Mouse (Mus musculus) Muller cell, postnatal 12 days (primary cell): ENCODE measurements around the gene Nr1h2.

Experiments used
- DNase-seq: peaks from one replicate; pipeline ENCODE4 v3.0.0-alpha.2; 2015; ENCODE audit errors: inconsistent ontology term

The Nr1h2 gene

DNA sequence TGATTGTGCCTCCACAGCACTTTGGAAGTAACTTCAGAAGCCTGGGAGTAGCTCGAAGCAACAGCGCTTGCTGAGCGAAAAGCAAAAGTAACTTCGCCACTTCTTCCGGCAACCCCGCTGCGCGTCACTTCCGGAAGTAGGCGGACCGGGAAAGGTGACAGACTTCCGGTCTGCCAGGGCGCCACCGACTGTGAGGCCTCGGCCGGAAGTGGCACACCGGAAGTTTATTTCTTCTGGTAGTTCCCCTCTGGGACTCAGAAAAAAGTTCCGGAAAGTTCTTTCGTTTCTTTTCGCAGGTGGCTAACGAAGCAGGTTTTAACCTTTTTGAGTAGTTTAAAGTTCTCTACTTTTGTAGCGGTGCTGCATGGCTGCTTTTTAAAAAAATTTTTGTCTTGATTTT is at the start of gene Nr1h2:
TSS of gene Nr1h2 (minus strand) at position 126 of the 400 bp plus-strand sequence.
- peak; percentile 94 for DNase-seq

DNA sequence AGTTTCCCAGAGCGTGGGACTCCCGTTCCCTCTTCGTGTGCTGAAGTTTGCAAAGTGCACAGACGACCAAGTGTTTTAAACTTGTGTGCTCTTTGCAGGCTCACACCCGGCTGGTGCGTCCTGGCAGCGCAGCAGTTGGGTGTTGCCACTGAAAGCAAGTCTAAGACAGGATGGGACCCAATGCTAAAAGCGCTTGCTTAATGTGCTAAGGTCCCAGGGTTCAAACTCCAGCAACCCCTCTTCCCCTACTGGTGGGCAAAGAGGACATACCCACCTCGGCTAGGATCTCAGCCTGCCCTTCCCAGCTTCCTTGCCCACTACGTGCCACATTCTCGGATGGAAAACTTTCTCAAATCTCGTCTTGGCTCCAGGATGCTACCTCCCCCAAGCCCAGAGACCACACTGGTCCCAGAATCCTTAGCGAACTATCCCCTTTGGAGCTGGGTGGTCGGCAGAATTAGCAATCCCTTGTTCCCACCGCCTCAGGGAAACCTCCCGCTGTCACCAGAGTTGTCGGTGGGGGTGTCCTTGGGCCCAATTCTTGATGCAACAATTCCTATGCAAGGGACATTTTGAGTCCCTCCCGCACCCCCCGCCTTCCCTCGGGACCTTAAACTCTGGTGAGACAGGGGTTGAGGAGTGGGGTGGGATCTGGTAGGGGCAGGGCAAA is 49.6 kb upstream of the Nr1h2 start:
- no peak for DNase-seq

DNA sequence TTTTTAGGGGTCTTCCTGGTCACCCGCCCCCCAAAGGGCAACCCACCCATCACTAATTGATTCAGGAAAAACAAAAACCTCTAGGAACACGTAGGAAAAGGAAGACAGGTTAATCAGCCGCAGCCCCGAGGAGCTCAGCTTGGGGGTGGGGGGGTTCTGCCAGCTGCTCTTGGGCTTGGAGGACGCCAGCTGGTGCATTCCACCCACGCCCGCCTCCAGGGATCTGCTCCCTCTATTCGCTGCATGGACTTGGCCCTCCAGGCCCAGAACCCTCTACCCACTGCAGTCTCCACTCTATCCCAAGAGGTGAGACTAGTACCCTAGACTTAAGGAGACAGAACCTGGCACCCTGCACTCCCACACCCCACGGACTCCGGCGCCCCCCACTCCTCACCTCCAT is 48.7 kb upstream of the Nr1h2 start:
- DNase-seq = no peak

DNA sequence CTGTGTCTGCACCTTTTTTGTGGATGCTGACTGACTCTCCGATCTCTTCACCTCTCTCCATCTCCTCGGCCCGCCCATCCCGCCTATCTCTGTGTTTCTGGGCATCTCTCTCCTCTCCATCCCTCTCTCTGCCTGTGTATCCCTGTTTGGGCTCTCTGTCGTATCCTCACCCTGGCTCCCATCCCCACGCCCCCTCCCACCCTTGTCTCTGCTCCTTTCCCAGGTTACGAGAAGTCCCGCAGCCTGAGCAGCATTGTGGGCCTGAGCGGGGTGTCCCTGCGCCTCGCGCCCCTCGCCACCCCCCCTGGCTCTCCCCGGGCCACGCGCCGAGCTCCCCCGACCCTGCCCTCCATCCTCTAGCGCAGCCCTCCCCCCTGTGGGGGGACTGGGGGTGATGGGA is 47.9 kb upstream of the Nr1h2 start:
- no peak for DNase-seq

DNA sequence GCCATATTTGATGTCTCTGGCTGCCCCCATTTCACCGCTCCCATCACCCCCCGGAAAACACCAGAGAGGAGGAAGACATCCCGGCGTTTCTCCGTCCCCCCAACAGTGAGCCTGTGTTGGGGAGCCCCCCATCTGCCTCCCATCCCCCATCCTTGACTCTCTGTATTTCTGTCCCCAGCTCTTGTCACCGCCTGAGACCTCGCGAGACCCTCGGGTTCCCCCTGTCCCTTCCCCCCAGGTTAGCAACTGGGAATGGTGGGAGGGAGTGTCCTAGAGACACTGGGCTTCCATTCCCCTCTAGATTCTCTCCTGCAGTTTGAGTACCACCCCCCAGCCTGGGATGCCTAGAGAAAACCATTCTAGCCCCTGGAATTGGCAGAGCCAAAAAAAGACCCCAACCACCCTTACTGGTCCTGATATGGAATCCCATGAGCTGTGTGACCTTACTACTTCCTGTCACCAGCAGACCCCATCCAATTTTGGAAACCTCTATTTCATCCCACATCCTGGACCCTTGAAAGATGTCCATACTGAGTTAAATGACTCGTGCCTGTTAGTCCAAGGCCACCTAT is 47.0 kb upstream of the Nr1h2 start:
- DNase-seq = no peak

DNA sequence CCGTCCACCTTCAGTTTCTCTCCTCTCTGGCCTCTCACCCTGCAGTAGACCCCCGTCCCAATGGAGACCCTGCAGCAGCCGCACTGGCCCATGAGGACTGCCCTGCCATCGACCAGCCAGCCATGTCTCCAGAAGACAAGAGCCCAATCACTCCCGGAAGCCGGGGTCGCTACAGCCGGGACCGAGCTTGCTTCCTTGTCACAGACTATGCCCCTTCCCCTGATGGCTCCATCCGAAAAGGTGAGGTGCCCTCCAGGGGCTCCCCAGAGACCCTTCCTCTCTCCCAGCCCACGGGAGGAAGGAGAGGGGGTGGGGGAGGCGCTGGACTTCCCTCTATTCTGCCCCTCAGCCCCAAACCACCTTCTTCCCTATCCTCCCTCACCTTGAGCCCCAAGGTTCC is 44.6 kb upstream of the Nr1h2 start:
- no peak for DNase-seq

DNA sequence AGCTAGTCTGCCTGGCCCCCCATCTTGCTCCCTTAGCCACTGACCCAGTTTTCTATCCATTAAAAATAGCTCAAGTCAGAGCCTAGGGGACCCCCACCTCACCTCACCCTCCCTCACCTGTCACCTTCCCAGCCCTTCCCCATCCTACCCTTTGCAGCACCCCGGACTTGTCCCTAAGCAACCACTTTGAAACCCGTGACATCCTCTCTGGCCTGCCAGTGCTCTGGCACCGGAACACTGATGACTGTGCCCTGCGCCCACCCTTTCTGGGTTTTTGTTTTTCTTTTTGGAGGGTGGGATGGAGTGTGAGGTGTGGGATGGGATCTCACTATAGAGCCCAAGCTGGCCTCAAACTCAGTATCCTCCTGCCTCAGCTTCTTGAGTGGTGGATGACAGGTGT is 43.9 kb upstream of the Nr1h2 start:
- no peak for DNase-seq

DNA sequence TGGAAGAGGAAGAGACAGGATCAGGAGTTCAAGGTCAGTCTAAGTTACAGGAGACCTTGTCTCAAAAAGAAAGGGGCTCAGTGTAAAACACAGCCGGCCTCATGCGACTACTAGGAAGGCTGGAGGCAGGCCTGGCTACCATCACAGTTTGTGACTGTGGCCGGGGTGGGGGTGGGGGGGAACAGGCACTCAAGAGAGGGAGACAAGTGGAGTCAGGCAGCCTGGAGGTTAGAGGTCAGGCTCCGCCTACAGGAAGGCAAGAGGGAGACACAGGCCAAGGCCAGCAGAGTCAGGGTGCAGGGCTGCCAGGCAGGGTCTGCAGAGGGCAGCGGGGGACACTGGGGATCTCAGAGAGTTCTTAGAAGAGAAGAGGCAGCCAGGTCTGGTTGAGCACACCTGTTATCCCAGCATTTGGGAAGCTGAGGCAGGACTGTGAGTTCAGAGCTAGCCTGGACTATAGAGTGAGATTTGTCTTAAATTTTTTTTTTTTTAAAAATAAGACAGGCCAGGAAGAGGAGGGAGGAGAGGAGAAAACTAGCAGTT is 43.3 kb upstream of the Nr1h2 start:
- DNase-seq = no peak

DNA sequence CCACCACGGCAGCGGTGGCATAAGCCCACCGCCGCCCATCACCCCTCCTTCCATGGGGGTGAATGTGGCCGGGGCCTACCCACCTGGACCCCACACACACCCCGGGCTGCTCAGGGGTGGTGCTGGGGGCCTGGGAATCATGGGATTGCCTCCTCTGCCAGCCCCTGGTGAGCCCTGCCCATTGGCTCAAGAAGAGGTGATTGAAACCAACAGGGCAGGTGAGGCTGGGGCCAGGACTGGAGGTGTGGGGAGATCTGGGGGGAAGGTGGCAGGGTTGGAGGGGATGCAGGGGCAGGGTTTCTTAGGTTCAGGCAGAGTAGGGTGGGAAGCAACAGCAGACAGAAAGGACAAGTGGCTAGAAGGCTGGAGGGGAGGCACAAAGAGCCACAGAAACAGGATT is 42.3 kb upstream of the Nr1h2 start:
- DNase-seq = no peak

DNA sequence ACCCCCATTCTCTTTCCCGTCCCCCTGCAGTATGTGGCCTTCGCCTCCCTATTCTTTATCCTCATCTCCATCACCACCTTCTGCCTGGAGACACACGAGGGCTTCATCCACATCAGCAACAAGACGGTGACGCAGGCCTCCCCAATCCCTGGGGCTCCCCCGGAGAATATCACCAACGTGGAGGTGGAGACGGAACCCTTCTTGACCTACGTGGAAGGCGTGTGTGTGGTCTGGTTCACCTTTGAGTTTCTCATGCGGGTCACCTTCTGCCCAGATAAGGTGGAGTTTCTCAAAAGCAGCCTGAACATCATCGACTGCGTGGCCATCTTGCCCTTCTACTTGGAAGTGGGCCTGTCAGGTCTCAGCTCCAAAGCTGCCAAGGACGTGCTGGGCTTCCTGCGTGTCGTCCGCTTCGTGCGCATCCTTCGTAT is 41.4 kb upstream of the Nr1h2 start:
- DNase-seq = no peak

DNA sequence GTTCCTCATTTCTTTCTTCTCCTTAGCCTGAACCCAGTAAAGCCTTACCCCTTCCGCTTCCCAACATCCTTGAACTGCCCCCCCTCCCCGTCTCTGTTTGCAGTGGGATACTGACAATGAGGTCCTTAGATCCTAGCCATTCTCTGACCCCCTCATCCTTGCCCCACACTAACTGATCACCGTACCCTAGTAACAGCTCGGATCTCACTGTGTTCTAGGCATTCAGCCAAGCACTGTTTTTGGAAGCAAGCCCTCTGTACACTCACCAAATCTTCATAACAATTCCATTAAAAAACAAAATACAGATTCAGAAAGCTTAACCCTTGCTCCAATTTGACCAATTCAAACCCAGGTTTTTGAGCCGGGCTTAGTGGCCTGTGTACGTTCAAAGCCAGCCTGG is 40.5 kb upstream of the Nr1h2 start:
- peak; percentile 42 for DNase-seq

DNA sequence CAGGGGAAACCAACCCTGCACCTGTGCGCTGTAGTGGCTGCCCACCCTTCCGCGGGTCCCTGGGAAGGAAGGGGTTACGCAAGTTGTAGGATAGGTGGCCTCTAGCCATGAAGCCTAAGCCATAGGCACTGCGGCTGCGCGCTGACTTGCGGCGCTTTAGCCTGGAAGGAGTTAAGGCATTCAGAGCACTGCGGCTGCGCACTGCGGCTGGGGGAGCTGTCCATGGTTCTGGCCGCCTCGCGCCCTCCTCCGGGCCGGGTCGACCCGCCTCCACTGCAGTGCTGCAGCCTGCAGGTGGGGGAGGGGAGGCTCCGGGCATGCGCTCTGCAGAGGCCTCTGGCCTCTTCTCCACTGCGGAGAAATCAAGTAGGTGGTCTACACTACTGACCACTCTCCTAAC is 40.0 kb upstream of the Nr1h2 start:
- DNase-seq = peak; percentile 92

DNA sequence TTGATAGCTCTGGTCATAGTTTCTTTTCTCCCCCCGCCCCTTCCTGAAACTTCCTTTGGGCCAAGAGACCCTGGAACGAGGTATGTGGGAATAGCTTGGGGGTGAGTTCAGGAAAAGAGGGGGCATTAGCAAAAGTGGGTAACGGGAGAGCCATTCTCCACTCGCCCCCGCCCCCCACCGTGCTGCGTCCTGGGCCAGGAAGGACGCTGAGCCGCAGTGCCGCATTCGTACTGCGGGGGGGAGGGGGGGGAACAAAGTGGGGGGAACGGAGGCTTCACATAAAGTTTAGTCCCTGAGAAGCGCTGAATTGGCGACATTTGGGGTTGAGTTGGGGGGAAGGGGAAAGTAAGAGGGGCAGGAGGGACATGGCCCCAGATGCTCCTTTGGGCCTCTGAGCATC is 39.3 kb upstream of the Nr1h2 start:
- DNase-seq = no peak

DNA sequence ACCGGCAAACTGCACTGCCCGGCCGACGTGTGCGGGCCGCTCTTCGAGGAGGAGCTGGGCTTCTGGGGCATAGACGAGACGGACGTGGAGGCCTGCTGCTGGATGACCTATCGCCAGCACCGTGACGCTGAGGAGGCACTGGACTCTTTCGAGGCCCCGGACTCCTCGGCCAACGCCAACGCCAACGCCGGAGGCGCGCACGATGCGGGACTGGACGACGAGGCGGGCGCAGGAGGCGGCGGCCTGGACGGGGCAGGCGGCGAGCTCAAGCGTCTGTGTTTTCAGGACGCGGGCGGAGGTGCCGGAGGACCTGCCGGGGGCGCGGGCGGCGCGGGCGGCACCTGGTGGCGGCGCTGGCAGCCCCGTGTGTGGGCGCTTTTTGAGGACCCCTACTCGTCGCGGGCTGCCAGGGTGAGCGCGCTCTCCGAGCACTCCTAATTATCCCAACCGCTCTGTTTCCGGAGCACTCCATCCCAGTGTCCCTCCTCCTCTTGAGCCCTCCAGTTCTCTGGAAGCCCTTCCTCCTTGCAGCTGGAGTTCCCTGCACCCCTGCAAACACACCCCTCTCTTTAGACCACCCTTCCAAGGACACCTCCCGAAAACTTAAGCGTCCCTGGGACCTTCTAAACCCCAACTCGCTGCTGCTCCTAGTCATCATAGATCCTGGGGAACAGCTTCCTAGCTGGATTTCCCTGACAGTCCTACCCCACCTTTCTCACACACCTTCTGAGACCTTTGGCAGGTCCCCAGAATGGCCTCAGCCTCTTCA is 37.8 kb upstream of the Nr1h2 start:
- peak; percentile 28 for DNase-seq

DNA sequence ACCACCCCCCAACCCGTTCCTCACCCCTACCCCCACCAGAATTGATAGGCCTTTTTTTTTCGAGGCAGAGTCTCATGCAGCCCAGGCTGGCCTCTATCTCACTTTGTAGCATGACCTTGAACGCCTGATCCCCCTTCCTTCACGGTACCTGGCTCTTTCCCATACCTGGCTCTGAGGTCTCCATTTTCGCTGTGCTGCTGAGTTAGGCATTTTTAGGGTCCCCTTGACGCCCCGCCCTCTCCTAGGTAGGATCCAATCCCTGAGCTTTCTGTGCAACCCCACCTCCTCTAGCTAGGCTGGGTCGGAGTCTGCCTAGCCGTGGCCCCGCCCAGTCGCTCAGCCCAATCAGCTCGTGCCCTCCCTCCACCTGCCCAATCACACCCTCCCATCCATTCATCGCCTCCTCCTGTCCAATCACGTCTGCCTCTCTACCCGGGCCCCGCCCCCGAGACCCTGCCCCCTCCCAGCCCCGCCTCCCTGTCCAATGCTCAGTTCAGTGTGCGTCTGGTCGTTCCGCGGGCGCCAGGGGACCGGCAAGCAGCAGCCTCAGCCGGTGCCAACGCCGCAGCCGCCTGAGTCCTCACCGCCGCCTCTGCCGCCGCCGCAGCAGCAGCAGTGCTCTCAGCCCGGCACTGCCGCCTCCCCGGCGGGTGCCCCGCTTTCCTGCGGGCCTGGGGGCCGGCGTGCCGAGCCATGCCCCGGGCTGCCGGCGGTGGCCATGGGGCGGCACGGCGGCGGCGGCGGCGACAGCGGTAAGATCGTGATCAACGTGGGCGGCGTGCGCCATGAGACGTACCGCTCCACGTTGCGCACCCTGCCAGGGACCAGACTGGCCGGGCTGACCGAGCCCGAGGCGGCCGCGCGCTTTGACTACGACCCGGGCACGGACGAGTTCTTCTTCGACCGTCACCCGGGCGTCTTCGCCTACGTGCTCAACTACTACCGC is 36.9 kb upstream of the Nr1h2 start, which contains the start of gene Kcnc3:
TSS of gene Kcnc3 (plus strand) at position 263 of the 946 bp plus-strand sequence.
- DNase-seq = peak; percentile 99

DNA sequence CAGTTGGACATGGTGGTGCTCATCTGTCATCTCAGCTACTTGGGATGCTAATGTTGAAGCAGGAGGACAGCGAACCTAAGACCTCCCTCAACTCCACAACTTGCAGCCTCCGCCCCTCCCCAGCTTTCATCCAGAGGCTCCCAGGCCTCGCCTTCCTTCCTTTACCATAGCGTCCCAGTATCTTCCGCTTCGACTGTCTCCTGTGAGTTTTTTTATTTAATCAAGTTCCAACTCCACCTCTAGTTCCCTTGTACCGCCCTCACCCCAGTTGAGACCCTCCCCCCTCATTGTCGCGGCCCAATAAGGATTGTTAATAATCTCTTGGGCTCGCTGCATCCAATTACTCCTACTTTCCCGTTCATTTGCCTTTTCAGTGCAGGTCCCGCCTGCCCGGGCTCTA is 36.2 kb upstream of the Nr1h2 start:
- peak; percentile 36 for DNase-seq

DNA sequence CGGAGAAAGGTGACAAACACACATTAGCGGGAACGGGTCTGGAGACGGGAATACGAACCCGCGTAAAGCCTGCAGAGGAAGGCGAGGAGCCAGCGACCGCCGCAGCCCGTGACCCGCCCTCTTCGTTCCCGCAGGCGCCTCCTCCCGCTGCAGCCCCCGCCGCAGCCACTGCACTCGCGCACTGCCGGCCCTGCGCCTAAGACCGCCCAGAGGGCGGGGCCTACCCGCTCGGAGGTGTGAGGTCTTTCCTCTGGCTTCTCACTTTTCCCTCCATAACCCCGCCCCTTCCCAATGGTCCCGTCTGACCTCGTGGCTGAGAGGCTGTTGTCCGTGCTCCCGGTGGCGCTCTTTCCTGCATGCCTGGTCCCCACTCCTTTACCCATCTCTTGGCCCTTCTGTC is 35.4 kb upstream of the Nr1h2 start:
- peak; percentile 93 for DNase-seq

DNA sequence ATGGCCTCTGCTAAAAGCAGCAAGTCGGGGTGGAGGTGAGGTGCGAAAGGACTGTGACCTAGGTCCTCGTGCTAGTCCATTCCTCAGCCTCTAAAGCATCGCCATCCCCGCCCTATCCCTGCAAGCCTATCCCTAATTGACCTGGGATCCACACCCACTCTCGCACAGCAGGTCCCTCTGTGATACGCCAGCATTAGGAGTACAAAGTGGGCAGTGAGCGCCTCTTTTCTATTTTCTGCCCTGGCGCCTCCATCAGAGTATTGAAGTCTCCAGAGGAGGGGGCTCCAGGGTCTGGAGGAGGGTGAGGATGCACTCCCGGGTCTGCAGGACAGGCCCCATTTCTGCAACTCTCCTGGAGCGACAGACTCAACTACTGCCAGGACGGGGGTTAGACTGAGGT is 34.6 kb upstream of the Nr1h2 start:
- DNase-seq = no peak

DNA sequence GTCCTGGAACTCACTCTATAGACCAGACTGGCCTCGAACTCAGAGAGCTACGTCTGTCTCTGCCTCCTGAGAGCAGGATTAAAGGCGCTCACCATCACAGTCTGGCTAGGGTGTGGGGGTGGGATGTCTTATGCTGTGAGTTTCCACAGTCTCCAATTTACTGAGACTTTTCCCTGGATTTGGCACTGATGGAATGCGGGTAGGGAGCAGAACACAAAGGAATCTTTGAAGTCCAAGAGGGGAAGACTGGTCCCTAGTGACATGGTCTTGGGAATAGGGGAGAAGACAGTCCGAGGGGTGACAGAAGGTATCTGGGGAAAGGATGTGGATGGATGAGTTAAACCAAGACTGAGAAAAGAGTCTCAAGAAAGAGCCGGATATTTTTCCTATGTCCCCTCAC is 33.9 kb upstream of the Nr1h2 start:
- DNase-seq = no peak

DNA sequence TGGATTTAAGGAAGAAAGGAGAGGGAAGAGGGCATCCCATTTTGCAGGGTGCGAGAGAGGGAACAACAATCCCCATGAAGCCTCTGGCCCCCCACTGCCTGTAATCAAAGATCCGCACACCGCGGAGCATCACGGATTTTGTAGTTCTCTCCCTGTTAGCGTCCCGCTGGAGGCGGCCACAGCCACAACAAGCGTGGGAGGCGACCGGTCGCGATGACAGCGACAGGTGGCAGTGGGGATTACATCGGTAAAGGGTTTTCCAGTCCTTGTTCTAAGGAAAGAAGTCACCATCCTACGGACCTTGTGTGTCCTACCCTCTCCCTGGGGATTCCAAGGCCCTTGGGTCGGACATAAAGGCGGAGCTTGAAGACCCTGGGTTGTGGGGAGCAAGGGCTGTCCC is 33.2 kb upstream of the Nr1h2 start:
- peak; percentile 81 for DNase-seq

DNA sequence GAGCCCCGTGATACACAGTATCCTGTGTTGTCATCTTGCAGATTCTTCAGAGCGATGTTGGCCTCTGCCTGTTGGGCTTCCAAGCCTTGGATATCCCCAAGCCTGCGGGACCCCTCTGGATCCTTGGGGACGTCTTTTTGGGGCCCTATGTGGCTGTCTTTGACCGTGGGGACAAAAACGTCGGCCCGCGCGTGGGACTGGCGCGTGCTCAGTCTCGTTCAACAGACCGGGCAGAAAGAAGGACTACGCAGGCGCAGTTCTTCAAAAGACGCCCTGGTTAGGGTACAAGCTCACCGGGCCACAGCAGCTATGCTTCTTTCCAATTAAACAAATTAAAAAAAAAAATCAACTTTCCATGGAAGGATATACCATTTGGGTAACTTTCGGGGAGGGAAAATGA is 32.8 kb upstream of the Nr1h2 start:
- DNase-seq = no peak

DNA sequence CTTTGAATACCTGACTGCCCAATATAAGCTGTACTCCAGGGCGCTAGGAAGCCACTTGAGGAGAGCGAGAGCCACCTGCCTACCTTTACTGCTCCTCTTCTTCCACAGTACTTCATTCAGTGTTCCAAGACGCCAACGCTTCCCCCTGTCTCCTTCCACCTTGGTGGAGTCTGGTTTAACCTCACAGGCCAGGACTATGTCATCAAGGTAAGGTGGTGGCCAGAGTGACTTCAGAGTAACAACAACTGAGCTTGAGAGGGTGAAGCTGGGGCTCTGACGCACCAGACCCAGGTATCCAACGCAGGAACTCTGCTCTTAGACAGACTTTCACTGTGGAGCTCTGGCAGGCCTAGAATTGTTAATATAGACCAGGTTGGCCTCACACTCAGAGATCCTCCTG is 31.9 kb upstream of the Nr1h2 start:
- no peak for DNase-seq
